Mouse (Mus musculus): ENCODE data around the gene Fcrl6. TPM values are rescaled to one million over a fixed set of nuclear protein-coding genes. Genes with fewer than 3 reads are reported as not detected.

Fcrl6 gene
- polyA plus RNA-seq, 1 experiment from 2014 or later, result not detected

DNA sequence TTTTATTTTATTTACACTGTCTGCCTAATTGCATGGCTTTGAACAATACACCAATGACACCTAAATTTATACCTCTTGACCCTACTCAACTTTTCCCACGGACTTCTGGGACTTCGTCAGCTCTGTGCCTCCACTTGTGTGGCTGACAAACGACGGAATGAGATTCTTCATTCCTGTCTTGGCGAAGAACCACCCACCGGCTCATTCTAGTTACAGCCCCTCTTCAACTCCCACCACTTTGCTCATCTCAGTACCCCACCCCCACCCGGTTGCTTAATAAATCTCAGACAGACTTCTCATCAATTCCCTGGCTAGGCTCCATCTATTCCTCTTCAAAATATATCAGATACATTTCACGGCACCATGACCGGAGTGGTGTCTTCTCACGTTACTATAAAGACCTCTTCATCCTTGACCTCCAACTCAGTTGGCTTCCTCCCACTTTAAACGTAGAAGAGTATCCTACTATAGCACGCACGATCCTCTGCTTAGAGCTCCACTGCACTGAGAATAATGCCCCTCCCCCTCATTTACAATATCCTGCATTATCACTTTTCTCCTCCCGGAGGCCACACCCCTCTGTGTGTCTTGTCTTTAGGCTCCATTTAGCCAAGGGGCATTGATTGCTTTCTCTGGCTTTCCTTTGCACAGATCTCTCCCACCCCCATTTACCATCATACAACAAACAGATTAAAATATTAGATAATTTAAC, 15.2 kb upstream of the Fcrl6 start:
- no peak for TF ChIP-seq CTCF (IDR thresholded peaks at IDR 0.05; ENCODE audit: low read depth)
- peak overlapping the region; percentile 58 for H3K4me2 ChIP-seq (ENCODE audit: low read length)
- no peak overlapping the region for H3K9ac ChIP-seq (ENCODE audit: low read depth, low read length)
- peak; percentile 47 for DNase-seq (ENCODE audit: low spot score)
- WGBS, result 11% methylated on average over 14 of the region's 14 CpGs
- 0 out of 2 replicates have a peak, but pooled peaks have one; percentile 41 for ATAC-seq (replicated peaks; ENCODE audit: low FRiP score, low read depth)
- H3K27ac ChIP-seq, result no peak overlapping the region
- 0 out of 2 replicates have a peak, but pooled peaks cover 7% of the 10 kb centered on the region for H3K4me1 ChIP-seq (replicated peaks; ENCODE audit: insufficient read depth, low read length)
- no peaks in the 10 kb centered on the region for H3K27me3 ChIP-seq (ENCODE audit: insufficient read depth, low read length)
- no peaks in the 10 kb centered on the region for H3K36me3 ChIP-seq (ENCODE audit: insufficient read depth, low read length)
- H3K9me3 ChIP-seq (replicated peaks; ENCODE audit: low read length), result no peaks in the 10 kb centered on the region
- no peak overlapping the region for H3K4me3 ChIP-seq (replicated peaks; ENCODE audit: low read depth, low read length)

DNA sequence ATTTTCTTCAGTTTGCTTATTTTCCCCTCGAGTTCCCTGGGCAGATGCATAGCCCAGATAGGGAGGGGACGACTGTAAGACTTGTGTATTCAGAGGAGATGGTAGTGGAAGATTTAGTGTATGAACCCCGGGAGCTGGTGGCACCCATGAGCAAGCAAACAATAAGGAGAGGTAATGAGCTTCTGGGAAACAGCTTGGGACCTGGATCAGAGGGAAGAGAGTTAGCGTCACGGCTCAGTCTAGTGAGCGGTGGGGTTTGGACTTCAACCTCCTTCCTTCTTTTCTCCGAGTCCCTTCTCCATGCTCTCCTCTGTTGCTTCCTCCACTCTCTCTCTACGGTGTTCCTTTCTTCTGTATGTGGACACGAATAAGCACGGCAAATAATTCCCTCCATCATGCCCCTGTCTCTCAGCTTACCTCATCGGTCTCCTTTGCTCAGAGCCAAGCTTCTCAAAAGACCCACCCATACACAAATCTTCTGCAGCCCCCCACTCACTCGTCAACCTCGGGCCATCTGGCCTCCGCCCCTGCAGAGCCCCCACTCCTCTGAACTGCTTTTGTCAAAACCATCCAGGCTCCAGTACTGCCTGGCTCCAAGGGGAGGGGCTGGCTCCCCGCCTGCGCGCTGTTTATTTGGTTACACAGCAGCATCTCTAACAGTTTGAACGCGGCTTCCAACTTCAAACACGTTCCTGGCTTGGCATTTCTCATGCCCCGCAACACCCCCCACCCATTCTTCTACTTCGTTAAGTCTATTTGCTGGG, 14.4 kb upstream of the Fcrl6 start:
- H3K27me3 ChIP-seq (ENCODE audit: insufficient read depth, low read length), result no peaks in the 10 kb centered on the region
- no peaks in the 10 kb centered on the region for H3K9me3 ChIP-seq (replicated peaks; ENCODE audit: low read length)
- H3K4me3 ChIP-seq (replicated peaks; ENCODE audit: low read depth, low read length), result peak overlapping the region; percentile 16
- no peaks in the 10 kb centered on the region for H3K36me3 ChIP-seq (ENCODE audit: insufficient read depth, low read length)
- 9% methylated on average over 22 of the region's 22 CpGs for WGBS
- no peak for DNase-seq (ENCODE audit: low spot score)
- peak overlapping the region; percentile 58 for H3K4me2 ChIP-seq (ENCODE audit: low read length)
- 0 out of 2 replicates have a peak, but pooled peaks have one; percentile 30 for ATAC-seq (replicated peaks; ENCODE audit: low FRiP score, low read depth)
- TF ChIP-seq CTCF (IDR thresholded peaks at IDR 0.05; ENCODE audit: low read depth), result no peak
- H3K27ac ChIP-seq, result no peak overlapping the region
- H3K4me1 ChIP-seq (replicated peaks; ENCODE audit: insufficient read depth, low read length), result 0 out of 2 replicates have a peak, but pooled peaks cover 7% of the 10 kb centered on the region
- H3K9ac ChIP-seq (ENCODE audit: low read depth, low read length), result 0 out of 2 replicates have a peak overlapping the region, but pooled peaks have one; percentile 5

DNA sequence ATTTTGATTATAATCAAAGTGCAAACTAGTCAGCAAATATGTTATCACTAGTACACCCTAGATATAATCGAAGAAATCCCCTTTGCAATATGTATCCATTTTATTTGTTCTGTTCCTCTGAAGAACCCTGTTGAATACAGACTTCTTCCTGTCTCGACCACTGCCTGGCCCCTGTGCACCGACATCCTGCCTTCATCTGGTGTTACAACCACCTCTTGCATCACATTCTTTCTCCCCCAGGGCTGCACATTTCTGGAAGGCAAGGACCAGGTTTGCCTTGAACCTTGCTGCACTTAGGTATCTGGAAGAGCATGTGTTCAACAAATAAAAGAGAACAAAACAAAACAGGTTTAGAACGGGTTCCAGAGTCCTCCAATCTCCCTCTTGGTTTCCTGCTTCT, 13.1 kb upstream of the Fcrl6 start:
- H3K4me2 ChIP-seq (ENCODE audit: low read length), result no peak overlapping the region
- H3K9ac ChIP-seq (ENCODE audit: low read depth, low read length), result no peak overlapping the region
- H3K4me3 ChIP-seq (replicated peaks; ENCODE audit: low read depth, low read length), result no peak overlapping the region
- H3K36me3 ChIP-seq (ENCODE audit: insufficient read depth, low read length), result no peaks in the 10 kb centered on the region
- no peak for DNase-seq (ENCODE audit: low spot score)
- H3K4me1 ChIP-seq (replicated peaks; ENCODE audit: insufficient read depth, low read length), result 0 out of 2 replicates have a peak, but pooled peaks cover 7% of the 10 kb centered on the region
- no peak overlapping the region for H3K27ac ChIP-seq
- no peak for TF ChIP-seq CTCF (IDR thresholded peaks at IDR 0.05; ENCODE audit: low read depth)
- ATAC-seq (replicated peaks; ENCODE audit: low FRiP score, low read depth), result no peak
- H3K9me3 ChIP-seq (replicated peaks; ENCODE audit: low read length), result no peaks in the 10 kb centered on the region
- 55% methylated on average over 4 of the region's 4 CpGs for WGBS
- H3K27me3 ChIP-seq (ENCODE audit: insufficient read depth, low read length), result no peaks in the 10 kb centered on the region

DNA sequence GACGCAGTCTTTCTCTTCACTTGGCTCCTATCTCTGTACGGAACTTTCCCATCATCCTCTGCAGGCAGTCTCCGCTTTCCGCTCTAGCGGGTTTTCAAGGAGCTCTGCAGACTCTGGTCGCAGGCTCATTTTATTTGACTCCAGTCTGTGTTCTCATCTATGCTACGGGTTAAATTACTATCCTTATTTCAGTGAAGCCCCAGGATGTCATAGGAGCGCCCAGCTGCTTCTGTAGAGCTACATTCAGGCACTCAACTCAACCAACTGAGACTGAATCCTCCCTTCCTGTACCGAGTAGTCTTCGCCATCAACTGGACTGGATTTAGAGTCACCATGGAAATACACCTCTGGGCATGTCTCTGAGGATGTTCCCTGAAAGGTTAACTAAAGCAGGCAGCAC, 12.3 kb upstream of the Fcrl6 start:
- H3K9me3 ChIP-seq (replicated peaks; ENCODE audit: low read length), result no peaks in the 10 kb centered on the region
- H3K27ac ChIP-seq, result no peak overlapping the region
- H3K4me1 ChIP-seq (replicated peaks; ENCODE audit: insufficient read depth, low read length), result 0 out of 2 replicates have a peak, but pooled peaks cover 7% of the 10 kb centered on the region
- no peak overlapping the region for H3K9ac ChIP-seq (ENCODE audit: low read depth, low read length)
- no peak overlapping the region for H3K4me3 ChIP-seq (replicated peaks; ENCODE audit: low read depth, low read length)
- no peak for TF ChIP-seq CTCF (IDR thresholded peaks at IDR 0.05; ENCODE audit: low read depth)
- 54% methylated on average over 10 of the region's 10 CpGs for WGBS
- DNase-seq (ENCODE audit: low spot score) (peak; percentile 72), ATAC-seq (replicated peaks; ENCODE audit: low FRiP score, low read depth) (peak; percentile 55; the same call in 1 of the 2 replicates)
- H3K27me3 ChIP-seq (ENCODE audit: insufficient read depth, low read length), result no peaks in the 10 kb centered on the region
- no peak overlapping the region for H3K4me2 ChIP-seq (ENCODE audit: low read length)
- no peaks in the 10 kb centered on the region for H3K36me3 ChIP-seq (ENCODE audit: insufficient read depth, low read length)

DNA sequence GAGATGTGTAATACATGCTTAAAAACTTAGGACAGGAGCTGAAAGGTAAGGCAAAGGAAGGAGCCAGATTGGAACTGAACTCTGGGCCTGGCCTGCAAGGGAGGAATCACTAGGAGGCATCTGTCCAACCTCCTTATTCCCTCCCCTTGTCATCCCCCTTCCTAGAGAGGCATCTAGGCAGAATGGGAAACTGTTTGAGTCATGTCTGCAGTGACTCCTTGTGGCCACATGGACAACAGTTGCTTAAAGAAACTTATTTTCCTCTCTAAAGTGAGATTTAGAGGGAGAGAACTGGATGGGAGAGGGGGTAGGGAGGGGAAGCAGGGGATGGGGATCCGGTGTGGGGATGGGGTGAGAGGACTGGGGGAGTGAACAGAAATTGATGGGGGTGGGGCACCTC, 10.4 kb upstream of the Fcrl6 start:
- Histone ChIP-seq H3K27me3 (ENCODE audit: insufficient read depth, low read length) (no peaks in the 10 kb centered on the region), H3K4me1 (replicated peaks; ENCODE audit: insufficient read depth, low read length) (0 out of 2 replicates have a peak, but pooled peaks cover 7% of the 10 kb centered on the region), H3K9ac (ENCODE audit: low read depth, low read length) (no peak overlapping the region), H3K4me3 (replicated peaks; ENCODE audit: low read depth, low read length) (no peak overlapping the region), H3K9me3 (replicated peaks; ENCODE audit: low read length) (no peaks in the 10 kb centered on the region), H3K4me2 (ENCODE audit: low read length) (no peak overlapping the region), H3K27ac (no peak overlapping the region), H3K36me3 (ENCODE audit: insufficient read depth, low read length) (no peaks in the 10 kb centered on the region)
- 33% methylated on average over 1 of the region's 1 CpGs for WGBS
- TF ChIP-seq CTCF (IDR thresholded peaks at IDR 0.05; ENCODE audit: low read depth), result peak; percentile 74
- no peak for ATAC-seq (replicated peaks; ENCODE audit: low FRiP score, low read depth)
- peak; percentile 63 for DNase-seq (ENCODE audit: low spot score)

DNA sequence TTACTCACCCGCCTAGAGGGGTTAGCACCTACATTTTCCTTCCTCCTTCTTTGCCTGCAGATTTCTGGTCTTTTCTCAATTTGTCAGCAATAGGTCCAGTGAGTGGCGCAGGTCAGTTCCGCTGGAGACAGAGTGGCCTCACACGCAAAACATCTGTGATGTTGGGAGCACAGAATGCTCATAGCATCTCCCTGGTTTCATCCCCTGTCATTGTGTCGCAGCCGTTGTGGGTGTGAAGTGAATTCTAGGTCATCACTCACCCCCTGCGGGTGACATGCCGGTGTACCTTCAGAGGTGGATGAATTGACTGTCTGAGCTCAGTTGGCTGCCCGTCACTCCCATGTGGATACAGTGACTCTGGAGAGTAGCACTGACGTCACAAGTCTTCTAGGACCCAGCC, 9.0 kb upstream of the Fcrl6 start:
- Histone ChIP-seq H3K36me3 (ENCODE audit: insufficient read depth, low read length) (no peaks in the 10 kb centered on the region), H3K27me3 (ENCODE audit: insufficient read depth, low read length) (no peaks in the 10 kb centered on the region), H3K9me3 (replicated peaks; ENCODE audit: low read length) (no peaks in the 10 kb centered on the region), H3K4me3 (replicated peaks; ENCODE audit: low read depth, low read length) (no peak overlapping the region), H3K4me2 (ENCODE audit: low read length) (no peak overlapping the region), H3K4me1 (replicated peaks; ENCODE audit: insufficient read depth, low read length) (no peaks in the 10 kb centered on the region), H3K9ac (ENCODE audit: low read depth, low read length) (no peak overlapping the region), H3K27ac (no peak overlapping the region)
- no peak for DNase-seq (ENCODE audit: low spot score)
- TF ChIP-seq CTCF (IDR thresholded peaks at IDR 0.05; ENCODE audit: low read depth), result no peak
- no peak for ATAC-seq (replicated peaks; ENCODE audit: low FRiP score, low read depth)
- 80% methylated on average over 10 of the region's 10 CpGs for WGBS
